Mouse (Mus musculus): ENCODE measurements around the gene Orc5. TPM values are rescaled to one million over a fixed set of nuclear protein-coding genes. Genes with fewer than 3 reads are reported as not detected.
A peak's percentile ranks its signal among the peaks of the same experiment; 100 is the strongest.

Gene Orc5
- 39.7 and 40.4 TPM in 2 replicates for polyA plus RNA-seq (2015; fragmentation: Nextera tagmentation; extraction: Ambion mirVana)

GRCm38 (mm10) chr5:22550033-22550551 is at the start of gene Orc5:
Orc5 (minus strand) TSS chr5:22550429.
- Histone ChIP-seq H3K4me3 (peak within 1 kb of the TSS; percentile 83), H3K27ac (replicated peaks) (peak within 1 kb of the TSS; percentile 80), H3K36me3 (peaks cover 12% of the 10 kb centered on the region), H3K9me3 (no peaks in the 10 kb centered on the region), H3K4me1 (peaks cover 17% of the 10 kb centered on the region), H3K4me2 (replicated peaks) (peak within 1 kb of the TSS; percentile 86), H3K9ac (replicated peaks) (peak within 1 kb of the TSS; percentile 79), H3K27me3 (no peaks in the 10 kb centered on the region)
- under 1% methylated on average over 31 of the region's 31 CpGs for WGBS
- peak; percentile 100 for ATAC-seq (replicated peaks)

DNA sequence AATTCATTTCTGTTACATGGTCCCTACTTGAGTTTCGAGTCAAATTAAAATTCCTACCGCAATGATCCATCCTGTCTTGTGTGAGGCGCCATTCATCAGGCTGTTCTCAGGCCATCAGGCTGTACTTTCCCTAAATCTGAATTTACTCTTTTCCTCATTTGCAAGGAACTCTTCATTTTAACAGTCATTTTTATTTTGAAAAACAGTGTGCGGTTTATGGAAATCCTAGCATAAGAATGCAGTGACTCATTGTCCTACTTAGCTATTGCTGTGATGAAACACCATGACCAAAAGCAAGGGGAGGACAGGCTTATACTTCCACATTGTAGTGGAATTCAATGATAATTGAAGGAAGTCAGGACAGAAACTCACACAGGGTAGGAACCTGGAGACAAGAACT is 46.8 kb upstream of the Orc5 start:
- Histone ChIP-seq H3K27ac (replicated peaks) (no peak overlapping the region), H3K4me3 (no peak overlapping the region), H3K4me1 (no peaks in the 10 kb centered on the region), H3K4me2 (replicated peaks) (no peak overlapping the region), H3K36me3 (no peaks in the 10 kb centered on the region), H3K9ac (replicated peaks) (no peak overlapping the region), H3K27me3 (no peaks in the 10 kb centered on the region), H3K9me3 (no peaks in the 10 kb centered on the region)
- no peak for ATAC-seq (replicated peaks)
- 95% methylated on average over 4 of the region's 4 CpGs for WGBS

DNA sequence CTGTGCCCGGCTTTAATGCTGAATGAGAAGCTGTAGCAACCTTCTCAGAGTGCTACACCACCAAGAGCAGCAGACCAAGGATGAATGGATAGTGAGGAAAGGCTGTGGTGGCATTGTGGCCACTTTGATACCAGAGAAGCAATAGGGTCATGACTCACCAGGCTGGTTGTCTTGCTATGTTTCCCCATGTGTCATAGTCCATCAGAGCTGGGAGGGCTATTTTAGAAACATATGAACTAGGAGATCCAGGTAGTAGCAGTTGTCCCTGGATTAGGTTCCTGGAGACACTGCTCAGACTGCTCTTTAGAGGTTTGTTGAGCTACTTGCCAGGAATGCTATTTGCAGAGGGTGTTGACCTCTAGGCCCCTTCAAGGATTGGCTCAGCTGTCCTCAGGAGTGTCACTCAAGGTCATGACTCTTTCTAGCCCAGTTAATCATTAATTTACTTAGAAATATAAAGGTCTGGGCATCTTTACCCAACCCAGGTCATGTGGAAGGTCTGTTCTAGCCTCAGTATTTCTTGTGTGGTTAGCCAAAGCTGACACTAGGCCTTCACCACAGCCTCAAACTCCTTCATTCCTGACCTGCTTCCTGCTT is 39.2 kb upstream of the Orc5 start:
- Histone ChIP-seq H3K4me3 (no peak overlapping the region), H3K4me1 (no peaks in the 10 kb centered on the region), H3K36me3 (no peaks in the 10 kb centered on the region), H3K9me3 (no peaks in the 10 kb centered on the region), H3K27ac (replicated peaks) (no peak overlapping the region), H3K4me2 (replicated peaks) (no peak overlapping the region), H3K9ac (replicated peaks) (no peak overlapping the region), H3K27me3 (no peaks in the 10 kb centered on the region)
- 81% methylated on average over 1 of the region's 1 CpGs for WGBS
- no peak for ATAC-seq (replicated peaks)

- H3K27ac ChIP-seq (replicated peaks): no peak overlapping the region
- H3K4me1 ChIP-seq: no peaks in the 10 kb centered on the region
- no peaks in the 10 kb centered on the region for H3K9me3 ChIP-seq
- no peaks in the 10 kb centered on the region for H3K27me3 ChIP-seq
- WGBS: 67% methylated on average over 1 of the region's 1 CpGs
- H3K4me2 ChIP-seq (replicated peaks): no peak overlapping the region
- H3K9ac ChIP-seq (replicated peaks): no peak overlapping the region
- no peak overlapping the region for H3K4me3 ChIP-seq
- no peak for ATAC-seq (replicated peaks)
- no peaks in the 10 kb centered on the region for H3K36me3 ChIP-seq
Measured at GRCm38 (mm10) chr5:22587492-22587891, 37.3 kb upstream of the Orc5 start.

DNA sequence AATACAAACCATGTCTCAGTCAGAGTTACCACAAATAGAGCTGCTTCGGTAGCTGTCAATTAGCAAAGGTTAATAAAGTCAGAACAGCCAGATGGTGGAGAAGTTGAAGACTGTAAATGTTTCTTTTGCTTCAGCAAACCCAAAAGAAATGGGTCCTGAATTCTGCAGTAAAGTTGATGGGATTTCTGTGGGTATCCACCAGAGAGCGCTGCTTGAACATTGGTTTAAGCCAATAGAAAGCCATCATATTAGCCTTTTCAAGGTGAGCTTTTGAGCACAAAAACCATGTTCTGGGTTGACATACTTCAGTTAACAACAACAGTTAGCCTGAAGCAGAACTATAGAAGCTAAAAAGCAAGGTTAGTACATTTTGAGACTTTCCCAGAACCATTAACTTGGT is 34.3 kb upstream of the Orc5 start:
- H3K9ac ChIP-seq (replicated peaks): no peak overlapping the region
- no peaks in the 10 kb centered on the region for H3K9me3 ChIP-seq
- 57% methylated on average over 2 of the region's 2 CpGs for WGBS
- no peak overlapping the region for H3K4me2 ChIP-seq (replicated peaks)
- no peak for ATAC-seq (replicated peaks)
- H3K4me1 ChIP-seq: no peaks in the 10 kb centered on the region
- no peaks in the 10 kb centered on the region for H3K27me3 ChIP-seq
- no peak overlapping the region for H3K4me3 ChIP-seq
- no peaks in the 10 kb centered on the region for H3K36me3 ChIP-seq
- no peak overlapping the region for H3K27ac ChIP-seq (replicated peaks)

DNA sequence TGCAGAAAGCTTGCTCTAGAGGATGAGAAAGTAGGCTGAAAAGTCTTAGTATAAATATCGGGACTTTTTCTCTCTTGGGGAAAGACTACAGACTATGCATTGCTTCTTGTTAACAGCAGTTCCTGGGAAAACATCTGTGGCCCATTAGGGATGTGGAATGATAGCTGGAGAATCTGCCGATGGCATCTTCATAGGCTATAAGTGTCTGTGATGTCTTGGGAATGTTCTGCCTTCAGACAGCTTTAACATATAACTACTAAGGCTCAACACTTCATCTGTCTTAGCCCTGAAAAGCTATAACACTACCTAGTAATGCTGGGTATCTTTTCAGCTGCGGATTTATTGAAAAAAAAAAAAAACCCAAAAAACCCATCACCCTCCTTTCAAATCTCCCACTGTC is 27.8 kb upstream of the Orc5 start:
- no peak for ATAC-seq (replicated peaks)

DNA sequence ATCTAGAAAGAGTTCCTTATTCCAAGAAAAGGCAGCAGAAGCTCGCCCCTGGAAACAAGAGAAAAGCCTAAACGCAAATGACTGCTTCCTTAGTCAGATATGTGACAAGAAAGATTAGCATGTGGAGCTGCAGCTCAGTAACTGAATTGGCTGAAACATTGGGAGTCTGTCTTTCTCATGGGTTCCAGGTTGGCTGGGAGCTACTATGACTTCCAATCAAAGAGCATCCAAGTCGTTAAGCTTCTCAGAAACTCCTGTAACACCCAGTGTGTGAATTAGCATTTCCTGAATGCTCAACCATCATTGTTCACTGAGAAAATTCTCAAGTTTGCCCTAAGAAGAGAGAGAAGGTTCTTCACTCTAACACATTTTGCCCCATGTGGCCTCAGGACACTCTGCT is 24.5 kb upstream of the Orc5 start:
- H3K4me1 ChIP-seq: no peaks in the 10 kb centered on the region
- no peaks in the 10 kb centered on the region for H3K36me3 ChIP-seq
- no peak overlapping the region for H3K27ac ChIP-seq (replicated peaks)
- H3K4me2 ChIP-seq (replicated peaks): no peak overlapping the region
- no peak for ATAC-seq (replicated peaks)
- H3K27me3 ChIP-seq: no peaks in the 10 kb centered on the region
- H3K9ac ChIP-seq (replicated peaks): no peak overlapping the region
- 29% methylated on average over 3 of the region's 3 CpGs for WGBS
- H3K9me3 ChIP-seq: no peaks in the 10 kb centered on the region
- no peak overlapping the region for H3K4me3 ChIP-seq

More for the DNA sequence above, 27.8 kb upstream of the Orc5 start:
- Histone ChIP-seq H3K4me2 (replicated peaks) (no peak overlapping the region), H3K4me3 (no peak overlapping the region), H3K27me3 (no peaks in the 10 kb centered on the region), H3K9me3 (no peaks in the 10 kb centered on the region), H3K4me1 (no peaks in the 10 kb centered on the region), H3K9ac (replicated peaks) (no peak overlapping the region), H3K36me3 (no peaks in the 10 kb centered on the region), H3K27ac (replicated peaks) (no peak overlapping the region)
- 87% methylated on average over 3 of the region's 3 CpGs for WGBS

- no peaks in the 10 kb centered on the region for H3K4me1 ChIP-seq
- WGBS: 55% methylated on average over 1 of the region's 1 CpGs
- no peak overlapping the region for H3K9ac ChIP-seq (replicated peaks)
- no peak overlapping the region for H3K4me3 ChIP-seq
- no peak overlapping the region for H3K27ac ChIP-seq (replicated peaks)
- H3K9me3 ChIP-seq: no peaks in the 10 kb centered on the region
- no peak overlapping the region for H3K4me2 ChIP-seq (replicated peaks)
- no peaks in the 10 kb centered on the region for H3K27me3 ChIP-seq
- H3K36me3 ChIP-seq: no peaks in the 10 kb centered on the region
- no peak for ATAC-seq (replicated peaks)
Measured at GRCm38 (mm10) chr5:22574161-22574560, 23.9 kb upstream of the Orc5 start.

DNA sequence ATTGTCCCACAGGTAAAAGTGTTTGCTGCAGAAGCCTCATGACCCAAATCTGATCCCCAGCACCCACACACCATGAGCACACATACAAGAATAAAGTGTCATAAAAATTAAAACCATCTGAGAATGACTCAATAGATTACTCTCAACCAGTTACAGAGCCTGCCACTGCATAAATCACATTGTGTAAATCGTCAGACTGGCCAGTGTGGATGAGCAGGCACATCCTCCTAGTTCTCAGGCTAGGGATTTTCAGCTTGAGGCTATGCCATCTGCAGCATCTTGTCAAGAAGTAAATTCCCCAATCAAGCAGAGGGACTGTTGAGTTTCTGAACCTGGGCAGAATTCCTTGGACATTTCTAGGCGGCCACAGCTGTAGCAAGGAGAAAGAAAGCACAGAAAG is 23.5 kb upstream of the Orc5 start:
- H3K9ac ChIP-seq (replicated peaks): no peak overlapping the region
- H3K4me1 ChIP-seq: no peaks in the 10 kb centered on the region
- no peak overlapping the region for H3K4me2 ChIP-seq (replicated peaks)
- no peak overlapping the region for H3K4me3 ChIP-seq
- WGBS: 71% methylated on average over 2 of the region's 2 CpGs
- H3K27me3 ChIP-seq: no peaks in the 10 kb centered on the region
- H3K27ac ChIP-seq (replicated peaks): no peak overlapping the region
- H3K36me3 ChIP-seq: no peaks in the 10 kb centered on the region
- ATAC-seq (replicated peaks): no peak
- H3K9me3 ChIP-seq: no peaks in the 10 kb centered on the region

- no peak for ATAC-seq (replicated peaks)
- WGBS: 98% methylated on average over 6 of the region's 6 CpGs
Measured at GRCm38 (mm10) chr5:22572881-22573280, 22.7 kb upstream of the Orc5 start.

DNA sequence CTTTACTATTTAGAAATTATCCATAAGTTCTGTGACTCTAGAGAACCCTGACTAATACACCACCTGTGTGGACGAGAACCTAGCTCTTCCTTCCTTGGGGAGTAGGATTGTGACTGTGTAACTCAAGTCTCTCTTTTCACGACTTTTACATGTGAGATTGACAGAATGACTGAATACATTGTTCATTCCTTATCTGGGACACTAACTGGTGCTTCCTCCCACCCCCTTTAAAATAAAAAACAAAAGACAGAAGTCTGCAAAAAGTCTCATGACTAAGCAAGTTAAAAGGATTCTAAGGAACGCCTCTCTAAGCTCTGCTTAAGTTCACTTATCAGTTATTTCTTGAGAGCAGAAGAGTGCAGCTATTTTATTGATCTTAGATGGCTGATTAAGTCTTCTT is 22.2 kb upstream of the Orc5 start:
- Histone ChIP-seq H3K9me3 (no peaks in the 10 kb centered on the region), H3K36me3 (no peaks in the 10 kb centered on the region), H3K4me2 (replicated peaks) (no peak overlapping the region), H3K27ac (replicated peaks) (no peak overlapping the region), H3K9ac (replicated peaks) (no peak overlapping the region), H3K4me3 (no peak overlapping the region), H3K27me3 (no peaks in the 10 kb centered on the region), H3K4me1 (no peaks in the 10 kb centered on the region)
- WGBS: 86% methylated on average over 3 of the region's 3 CpGs
- ATAC-seq (replicated peaks): no peak

More at GRCm38 (mm10) chr5:22572881-22573280, 22.7 kb upstream of the Orc5 start:
- no peaks in the 10 kb centered on the region for H3K4me1 ChIP-seq
- no peak overlapping the region for H3K4me3 ChIP-seq
- no peak overlapping the region for H3K4me2 ChIP-seq (replicated peaks)
- H3K9ac ChIP-seq (replicated peaks): no peak overlapping the region
- H3K27ac ChIP-seq (replicated peaks): no peak overlapping the region
- H3K9me3 ChIP-seq: no peaks in the 10 kb centered on the region
- no peaks in the 10 kb centered on the region for H3K27me3 ChIP-seq
- no peaks in the 10 kb centered on the region for H3K36me3 ChIP-seq

DNA sequence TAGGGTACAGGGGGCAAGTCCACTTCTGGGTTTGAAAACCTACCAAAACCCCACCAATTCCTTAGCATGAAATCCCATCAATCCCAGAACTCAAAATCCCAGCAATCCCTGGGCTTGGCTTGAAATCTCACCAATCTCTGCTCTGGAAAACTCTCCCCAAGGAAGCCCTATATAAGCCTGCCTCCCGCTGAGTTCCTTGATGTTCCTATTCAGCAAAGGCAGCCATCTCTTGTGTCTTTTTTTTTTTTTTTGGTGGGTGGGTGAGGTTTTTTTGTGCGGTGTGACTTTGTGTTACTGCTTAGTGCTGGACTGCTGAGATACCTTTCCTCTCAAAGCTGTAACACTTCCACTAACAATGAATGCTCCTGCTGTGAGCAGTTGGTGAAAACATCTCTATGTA is 15.5 kb upstream of the Orc5 start:
- no peak overlapping the region for H3K9ac ChIP-seq (replicated peaks)
- no peak overlapping the region for H3K27ac ChIP-seq (replicated peaks)
- H3K9me3 ChIP-seq: no peaks in the 10 kb centered on the region
- H3K27me3 ChIP-seq: no peaks in the 10 kb centered on the region
- H3K4me3 ChIP-seq: no peak overlapping the region
- 77% methylated on average over 2 of the region's 2 CpGs for WGBS
- H3K36me3 ChIP-seq: no peaks in the 10 kb centered on the region
- no peak overlapping the region for H3K4me2 ChIP-seq (replicated peaks)
- no peaks in the 10 kb centered on the region for H3K4me1 ChIP-seq
- ATAC-seq (replicated peaks): no peak

DNA sequence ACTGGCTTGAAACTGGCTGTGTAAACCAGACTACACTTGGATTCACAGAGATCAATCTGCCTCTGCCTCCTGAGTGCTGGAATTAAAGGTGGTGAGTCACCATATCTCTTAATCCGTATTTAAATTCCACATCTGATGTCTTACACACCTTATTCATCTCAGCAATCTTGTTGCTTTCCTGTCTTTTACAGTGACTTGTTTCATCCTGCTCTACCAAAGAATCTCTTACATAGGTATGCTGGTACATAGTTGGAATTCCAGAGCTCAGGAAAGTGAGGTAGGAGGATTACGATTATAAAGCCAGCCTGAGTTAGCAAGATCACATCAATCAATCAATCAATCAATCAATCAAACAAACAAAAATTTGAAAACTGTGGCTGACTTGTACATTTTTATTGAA is 9.6 kb upstream of the Orc5 start:
- H3K4me3 ChIP-seq: no peak overlapping the region
- no peaks in the 10 kb centered on the region for H3K36me3 ChIP-seq
- H3K9me3 ChIP-seq: no peaks in the 10 kb centered on the region
- no peak overlapping the region for H3K9ac ChIP-seq (replicated peaks)
- no peak for ATAC-seq (replicated peaks)
- no peaks in the 10 kb centered on the region for H3K4me1 ChIP-seq
- 86% methylated on average over 2 of the region's 2 CpGs for WGBS
- H3K27me3 ChIP-seq: no peaks in the 10 kb centered on the region
- H3K4me2 ChIP-seq (replicated peaks): no peak overlapping the region
- H3K27ac ChIP-seq (replicated peaks): no peak overlapping the region
